Mouse (Mus musculus): Measurements from ENCODE around the gene Krtap16-3. TPM values are rescaled to one million over a fixed set of nuclear protein-coding genes. Genes with fewer than 3 reads are reported as not detected.

Krtap16-3 gene
- not detected in 2 replicates for polyA plus RNA-seq (2012; rRNA removed)

- Histone ChIP-seq H3K27ac (ENCODE audit: insufficient read depth, low read length) (no peak within 1 kb of the TSS), H3K4me1 (ENCODE audit: control insufficient read depth, insufficient read depth, low read length) (no peaks in the 10 kb centered on the region), H3K4me3 (ENCODE audit: insufficient read depth, low read length) (no peak within 1 kb of the TSS)
- TF ChIP-seq CTCF (IDR thresholded peaks at IDR 0.05; ENCODE audit: extremely low read depth, insufficient read depth, low read length): no peak
- TF ChIP-seq POLR2A (IDR thresholded peaks at IDR 0.05; ENCODE audit: extremely low read depth, insufficient read depth, low read length): no peak
Observed at GRCm38 (mm10) chr16:88962773-88963172, at the start of gene Krtap16-3. TSS of gene Krtap16-3 (minus strand) at chr16:88962873.

GRCm38 (mm10) chr16:89010659-89011058, 48.0 kb upstream of the Krtap16-3 start, which contains the start of gene Krtap22-2:
TSS of gene Krtap22-2 (minus strand) at chr16:89010759.
- no peak within 1 kb of the TSS for H3K4me3 ChIP-seq (ENCODE audit: insufficient read depth, low read length)
- H3K27ac ChIP-seq (ENCODE audit: insufficient read depth, low read length): no peak within 1 kb of the TSS
- no peak for TF ChIP-seq POLR2A (IDR thresholded peaks at IDR 0.05; ENCODE audit: extremely low read depth, insufficient read depth, low read length)
- TF ChIP-seq CTCF (IDR thresholded peaks at IDR 0.05; ENCODE audit: extremely low read depth, insufficient read depth, low read length): no peak
- H3K4me1 ChIP-seq (ENCODE audit: control insufficient read depth, insufficient read depth, low read length): no peaks in the 10 kb centered on the region

GRCm38 (mm10) chr16:88941106-88941505, 21.6 kb downstream of the Krtap16-3 start:
- Histone ChIP-seq H3K4me3 (ENCODE audit: insufficient read depth, low read length) (no peak overlapping the region), H3K4me1 (ENCODE audit: control insufficient read depth, insufficient read depth, low read length) (no peaks in the 10 kb centered on the region), H3K27ac (ENCODE audit: insufficient read depth, low read length) (no peak overlapping the region)
- TF ChIP-seq CTCF (IDR thresholded peaks at IDR 0.05; ENCODE audit: extremely low read depth, insufficient read depth, low read length): no peak
- no peak for TF ChIP-seq POLR2A (IDR thresholded peaks at IDR 0.05; ENCODE audit: extremely low read depth, insufficient read depth, low read length)

- Histone ChIP-seq H3K27ac (ENCODE audit: insufficient read depth, low read length) (no peak overlapping the region), H3K4me3 (ENCODE audit: insufficient read depth, low read length) (no peak overlapping the region), H3K4me1 (ENCODE audit: control insufficient read depth, insufficient read depth, low read length) (no peaks in the 10 kb centered on the region)
- TF ChIP-seq CTCF (IDR thresholded peaks at IDR 0.05; ENCODE audit: extremely low read depth, insufficient read depth, low read length) (no peak), POLR2A (IDR thresholded peaks at IDR 0.05; ENCODE audit: extremely low read depth, insufficient read depth, low read length) (no peak)
Observed at GRCm38 (mm10) chr16:88938252-88938651, 24.4 kb downstream of the Krtap16-3 start.

- no peak within 1 kb of the TSS for H3K4me3 ChIP-seq (ENCODE audit: insufficient read depth, low read length)
- no peak within 1 kb of the TSS for H3K27ac ChIP-seq (ENCODE audit: insufficient read depth, low read length)
- H3K4me1 ChIP-seq (ENCODE audit: control insufficient read depth, insufficient read depth, low read length): no peaks in the 10 kb centered on the region
- TF ChIP-seq CTCF (IDR thresholded peaks at IDR 0.05; ENCODE audit: extremely low read depth, insufficient read depth, low read length): no peak
- TF ChIP-seq POLR2A (IDR thresholded peaks at IDR 0.05; ENCODE audit: extremely low read depth, insufficient read depth, low read length): no peak
Observed at GRCm38 (mm10) chr16:88932165-88932564, 30.5 kb downstream of the Krtap16-3 start, which contains the start of gene Krtap19-9b. TSS of gene Krtap19-9b (minus strand) at chr16:88932265.

Other genes starting within 250 kb of the Krtap16-3 start
- not detected in 2 replicates for gene Krtap13-1, start 234.0 kb downstream of the Krtap16-3 start, polyA plus RNA-seq (2012; rRNA removed)
- not detected in 2 replicates for gene Krtap13, start 211.2 kb downstream of the Krtap16-3 start, polyA plus RNA-seq (2012; rRNA removed)
- not detected in 2 replicates for gene 2310034C09Rik, start 204.0 kb downstream of the Krtap16-3 start, polyA plus RNA-seq (2012; rRNA removed)
- not detected in 2 replicates for gene 2310057N15Rik, start 188.7 kb downstream of the Krtap16-3 start, polyA plus RNA-seq (2012; rRNA removed)
- gene Gm5965, start 185.0 kb downstream of the Krtap16-3 start, polyA plus RNA-seq (2012; rRNA removed): not detected in 2 replicates
- gene Gm20741, start 150.7 kb downstream of the Krtap16-3 start, polyA plus RNA-seq (2012; rRNA removed): not detected in 2 replicates
- not detected in 2 replicates for gene Krtap15, start 142.7 kb downstream of the Krtap16-3 start, polyA plus RNA-seq (2012; rRNA removed)
- not detected in 2 replicates for gene Krtap14, start 136.7 kb downstream of the Krtap16-3 start, polyA plus RNA-seq (2012; rRNA removed)
- gene Krtap19-1, start 93.5 kb downstream of the Krtap16-3 start, polyA plus RNA-seq (2012; rRNA removed): not detected in 2 replicates
- gene Krtap19-2, start 88.6 kb downstream of the Krtap16-3 start, polyA plus RNA-seq (2012; rRNA removed): not detected in 2 replicates
- not detected in 2 replicates for gene Krtap19-3, start 84.8 kb downstream of the Krtap16-3 start, polyA plus RNA-seq (2012; rRNA removed)
- not detected in 2 replicates for gene Krtap19-4, start 77.8 kb downstream of the Krtap16-3 start, polyA plus RNA-seq (2012; rRNA removed)
- gene Krtap19-5, start 66.4 kb downstream of the Krtap16-3 start, polyA plus RNA-seq (2012; rRNA removed): not detected in 2 replicates
- gene Krtap19-9b, start 30.6 kb downstream of the Krtap16-3 start, polyA plus RNA-seq (2012; rRNA removed): not detected in 2 replicates
- not detected in 2 replicates for gene Krtap22-2, start 47.9 kb upstream of the Krtap16-3 start, polyA plus RNA-seq (2012; rRNA removed)
- gene Gm10229, start 52.4 kb upstream of the Krtap16-3 start, polyA plus RNA-seq (2012; rRNA removed): not detected in 2 replicates
- not detected in 2 replicates for gene Krtap6-1, start 68.8 kb upstream of the Krtap16-3 start, polyA plus RNA-seq (2012; rRNA removed)
- not detected in 2 replicates for gene Gm10228, start 78.6 kb upstream of the Krtap16-3 start, polyA plus RNA-seq (2012; rRNA removed)
- not detected in 2 replicates for gene Krtap6-5, start 85.0 kb upstream of the Krtap16-3 start, polyA plus RNA-seq (2012; rRNA removed)
- gene 1110025L11Rik, start 101.1 kb upstream of the Krtap16-3 start, polyA plus RNA-seq (2012; rRNA removed): not detected in 2 replicates
- not detected in 2 replicates for gene Krtap6-3, start 121.1 kb upstream of the Krtap16-3 start, polyA plus RNA-seq (2012; rRNA removed)
- gene Gm6358, start 178.0 kb upstream of the Krtap16-3 start, polyA plus RNA-seq (2012; rRNA removed): not detected in 2 replicates
- gene Gm10061, start 188.2 kb upstream of the Krtap16-3 start, polyA plus RNA-seq (2012; rRNA removed): not detected in 2 replicates
- gene Gm9789, start 195.1 kb upstream of the Krtap16-3 start, polyA plus RNA-seq (2012; rRNA removed): not detected in 2 replicates
- not detected in 2 replicates for gene Gm7735, start 206.6 kb upstream of the Krtap16-3 start, polyA plus RNA-seq (2012; rRNA removed)
- not detected in 2 replicates for gene 1110057P08Rik, start 211.9 kb upstream of the Krtap16-3 start, polyA plus RNA-seq (2012; rRNA removed)
- not detected in 2 replicates for gene Krtap20-2, start 243.0 kb upstream of the Krtap16-3 start, polyA plus RNA-seq (2012; rRNA removed)

Data from cortical plate, adult 2 months (tissue).